Mouse (Mus musculus): Measurements from ENCODE around the gene Cyp4b1. TPM values are rescaled to one million over a fixed set of nuclear protein-coding genes. Genes with fewer than 3 reads are reported as not detected.
"Not testable (repeated sequence)": the region's sequence is repeated elsewhere in the genome, so short reads cannot be mapped to it uniquely, and the experiment has no call there.

Gene Cyp4b1
- polyA plus RNA-seq (2012; rRNA removed) (1.1 TPM in 2 replicates), polyA plus RNA-seq (2014; fragmentation: Nextera tagmentation; extraction: Ambion mirVana) (1.6 and 2.2 TPM in 2 replicates)

- Histone ChIP-seq H3K9me3 (ENCODE audit: control insufficient read depth, low read length) (no peaks in the 10 kb centered on the region), H3K9ac (replicated peaks) (no peak within 1 kb of the TSS), H3K36me3 (replicated peaks; ENCODE audit: control insufficient read depth, insufficient read depth, low read depth) (no peaks in the 10 kb centered on the region), H3K4me3 (ENCODE audit: insufficient read depth in 1 of 2, low read depth in 2 of 2, low read length in 2 of 2) (no peak within 1 kb of the TSS), H3K27ac (no peak within 1 kb of the TSS), H3K4me1 (replicated peaks; ENCODE audit: control insufficient read depth in 2 of 2, insufficient read depth in 2 of 2, low read length in 1 of 2) (peaks cover 0 to 2% of the 10 kb centered on the region in 2 experiments; a peak in 1 of 4 replicates), H3K27me3 (ENCODE audit: control insufficient read depth, insufficient read depth, low read length) (no peaks in the 10 kb centered on the region), H3K4me2 (ENCODE audit: low read depth) (no peak within 1 kb of the TSS)
- TF ChIP-seq EP300 (IDR thresholded peaks at IDR 0.05; ENCODE audit: low read depth) = no peak
- no peak for TF ChIP-seq CTCF (IDR thresholded peaks at IDR 0.05; ENCODE audit: low read depth)
- WGBS (ENCODE audit: insufficient replicate concordance) = 74% methylated on average over 9 of the region's 9 CpGs
- DNase-seq (ENCODE audit: low read depth in 3 of 3, low spot score in 3 of 3) (no peak), ATAC-seq (ENCODE audit: insufficient read depth) (no peak)
Measured at GRCm38 (mm10) chr4:115647580-115647979, at the start of gene Cyp4b1. Cyp4b1 (minus strand) TSS chr4:115647723.

GRCm38 (mm10) chr4:115686299-115686698 is 38.8 kb upstream of the Cyp4b1 start:
- Histone ChIP-seq H3K27ac (no peak overlapping the region), H3K9ac (replicated peaks) (no peak overlapping the region), H3K4me2 (ENCODE audit: low read depth) (no peak overlapping the region), H3K27me3 (ENCODE audit: control insufficient read depth, insufficient read depth, low read length) (no peaks in the 10 kb centered on the region), H3K4me3 (ENCODE audit: insufficient read depth in 1 of 2, low read depth in 2 of 2, low read length in 2 of 2) (no peak overlapping the region), H3K9me3 (ENCODE audit: control insufficient read depth, low read length) (no peaks in the 10 kb centered on the region), H3K36me3 (replicated peaks; ENCODE audit: control insufficient read depth, insufficient read depth, low read depth) (no peaks in the 10 kb centered on the region), H3K4me1 (replicated peaks; ENCODE audit: control insufficient read depth in 2 of 2, insufficient read depth in 2 of 2, low read length in 1 of 2) (no peaks in the 10 kb centered on the region)
- ATAC-seq (ENCODE audit: insufficient read depth) (no peak), DNase-seq (ENCODE audit: low read depth in 3 of 3, low spot score in 3 of 3) (no peak)
- 56% methylated on average over 4 of the region's 4 CpGs for WGBS (ENCODE audit: insufficient replicate concordance)
- no peak for TF ChIP-seq CTCF (IDR thresholded peaks at IDR 0.05; ENCODE audit: low read depth)
- TF ChIP-seq EP300 (IDR thresholded peaks at IDR 0.05; ENCODE audit: low read depth) = no peak

GRCm38 (mm10) chr4:115659190-115659589 is 11.7 kb upstream of the Cyp4b1 start:
- no peaks in the 10 kb centered on the region for H3K9me3 ChIP-seq (ENCODE audit: control insufficient read depth, low read length)
- ATAC-seq (ENCODE audit: insufficient read depth) = no peak
- no peaks in the 10 kb centered on the region for H3K27me3 ChIP-seq (ENCODE audit: control insufficient read depth, insufficient read depth, low read length)

GRCm38 (mm10) chr4:115657867-115658249 is 10.3 kb upstream of the Cyp4b1 start:
- H3K9me3 ChIP-seq (ENCODE audit: control insufficient read depth, low read length) = no peaks in the 10 kb centered on the region
- H3K4me3 ChIP-seq (ENCODE audit: insufficient read depth in 1 of 2, low read depth in 2 of 2, low read length in 2 of 2) = no peak overlapping the region
- H3K27ac ChIP-seq = no peak overlapping the region
- TF ChIP-seq EP300 (IDR thresholded peaks at IDR 0.05; ENCODE audit: low read depth) = no peak
- no peak for TF ChIP-seq CTCF (IDR thresholded peaks at IDR 0.05; ENCODE audit: low read depth)
- ATAC-seq (ENCODE audit: insufficient read depth) = no peak
- DNase-seq (ENCODE audit: low read depth in 3 of 3, low spot score in 3 of 3) = no peak
- no peak overlapping the region for H3K9ac ChIP-seq (replicated peaks)
- H3K36me3 ChIP-seq (replicated peaks; ENCODE audit: control insufficient read depth, insufficient read depth, low read depth) = no peaks in the 10 kb centered on the region
- H3K4me2 ChIP-seq (ENCODE audit: low read depth) = no peak overlapping the region
- no peaks in the 10 kb centered on the region; a peak in 1 of 4 replicates for H3K4me1 ChIP-seq (replicated peaks; ENCODE audit: control insufficient read depth in 2 of 2, insufficient read depth in 2 of 2, low read length in 1 of 2)
- H3K27me3 ChIP-seq (ENCODE audit: control insufficient read depth, insufficient read depth, low read length) = no peaks in the 10 kb centered on the region

More at GRCm38 (mm10) chr4:115659190-115659589, 11.7 kb upstream of the Cyp4b1 start:
- Histone ChIP-seq H3K27ac (no peak overlapping the region), H3K4me2 (ENCODE audit: low read depth) (no peak overlapping the region), H3K9ac (replicated peaks) (no peak overlapping the region), H3K4me3 (ENCODE audit: insufficient read depth in 1 of 2, low read depth in 2 of 2, low read length in 2 of 2) (no peak overlapping the region), H3K36me3 (replicated peaks; ENCODE audit: control insufficient read depth, insufficient read depth, low read depth) (no peaks in the 10 kb centered on the region), H3K4me1 (replicated peaks; ENCODE audit: control insufficient read depth in 2 of 2, insufficient read depth in 2 of 2, low read length in 1 of 2) (no peaks in the 10 kb centered on the region; a peak in 1 of 4 replicates)
- DNase-seq (ENCODE audit: low read depth in 3 of 3, low spot score in 3 of 3) = no peak
- no peak for TF ChIP-seq EP300 (IDR thresholded peaks at IDR 0.05; ENCODE audit: low read depth)
- no peak for TF ChIP-seq CTCF (IDR thresholded peaks at IDR 0.05; ENCODE audit: low read depth)

GRCm38 (mm10) chr4:115657104-115657866 is 9.8 kb upstream of the Cyp4b1 start:
- peak; percentile 51; the same call in 1 of the 2 replicates for ATAC-seq (ENCODE audit: insufficient read depth)
- Histone ChIP-seq H3K4me3 (ENCODE audit: insufficient read depth in 1 of 2, low read depth in 2 of 2, low read length in 2 of 2) (peak overlapping the region; percentile 32 to 43; a peak in 3 of 4 replicates), H3K4me1 (replicated peaks; ENCODE audit: control insufficient read depth in 2 of 2, insufficient read depth in 2 of 2, low read length in 1 of 2) (no peaks in the 10 kb centered on the region; a peak in 1 of 4 replicates), H3K9ac (replicated peaks) (peak overlapping the region; percentile 31), H3K9me3 (ENCODE audit: control insufficient read depth, low read length) (no peaks in the 10 kb centered on the region), H3K36me3 (replicated peaks; ENCODE audit: control insufficient read depth, insufficient read depth, low read depth) (no peaks in the 10 kb centered on the region), H3K27ac (no peak overlapping the region), H3K4me2 (ENCODE audit: low read depth) (peak overlapping the region; percentile 70), H3K27me3 (ENCODE audit: control insufficient read depth, insufficient read depth, low read length) (no peaks in the 10 kb centered on the region)
- 1% methylated on average over 29 of the region's 34 CpGs for WGBS (ENCODE audit: insufficient replicate concordance)
- no peak for DNase-seq (ENCODE audit: low read depth in 3 of 3, low spot score in 3 of 3)
- TF ChIP-seq CTCF (IDR thresholded peaks at IDR 0.05; ENCODE audit: low read depth) (no peak), EP300 (IDR thresholded peaks at IDR 0.05; ENCODE audit: low read depth) (no peak)

GRCm38 (mm10) chr4:115656535-115656922 is 9.0 kb upstream of the Cyp4b1 start:
- H3K4me3 ChIP-seq (ENCODE audit: insufficient read depth in 1 of 2, low read depth in 2 of 2, low read length in 2 of 2); H3K4me2 ChIP-seq (ENCODE audit: low read depth); H3K27ac ChIP-seq; H3K36me3 ChIP-seq (replicated peaks; ENCODE audit: control insufficient read depth, insufficient read depth, low read depth); H3K9me3 ChIP-seq (ENCODE audit: control insufficient read depth, low read length); H3K9ac ChIP-seq (replicated peaks); DNase-seq (ENCODE audit: low read depth in 3 of 3, low spot score in 3 of 3); H3K27me3 ChIP-seq (ENCODE audit: control insufficient read depth, insufficient read depth, low read length); ATAC-seq (ENCODE audit: insufficient read depth); H3K4me1 ChIP-seq (replicated peaks; ENCODE audit: control insufficient read depth in 2 of 2, insufficient read depth in 2 of 2, low read length in 1 of 2): not testable (repeated sequence)
- 5% methylated on average over 1 of the region's 1 CpGs for WGBS (ENCODE audit: insufficient replicate concordance)

- not testable (repeated sequence) for H3K9ac ChIP-seq (replicated peaks); H3K4me1 ChIP-seq (replicated peaks; ENCODE audit: control insufficient read depth in 2 of 2, insufficient read depth in 2 of 2, low read length in 1 of 2); H3K4me2 ChIP-seq (ENCODE audit: low read depth); H3K4me3 ChIP-seq (ENCODE audit: insufficient read depth in 1 of 2, low read depth in 2 of 2, low read length in 2 of 2); H3K9me3 ChIP-seq (ENCODE audit: control insufficient read depth, low read length); H3K27ac ChIP-seq; H3K36me3 ChIP-seq (replicated peaks; ENCODE audit: control insufficient read depth, insufficient read depth, low read depth); DNase-seq (ENCODE audit: low read depth in 3 of 3, low spot score in 3 of 3); H3K27me3 ChIP-seq (ENCODE audit: control insufficient read depth, insufficient read depth, low read length); ATAC-seq (ENCODE audit: insufficient read depth)
- WGBS (ENCODE audit: insufficient replicate concordance) = 36% methylated on average over 7 of the region's 7 CpGs
Measured at GRCm38 (mm10) chr4:115655841-115656534, 8.5 kb upstream of the Cyp4b1 start.

Data from liver, embryonic 14.5 days (tissue).